Mouse (Mus musculus) thymus, postnatal 36 days (tissue): Measurements from ENCODE around the gene Olfr1287.

Source experiments
- DNase-seq, 2 experiments: peaks; one replicate each; pipeline ENCODE4 v3.0.0; 2022; ENCODE audit warnings: mixed read lengths in 2 of 2

The Olfr1287 gene

GRCm38 (mm10) chr2:111448842-111449241, at the start of gene Olfr1287:
Gene Olfr1287 (plus strand): TSS chr2:111449142.
- no peak for DNase-seq

- no peak for DNase-seq
Observed at GRCm38 (mm10) chr2:111422931-111423330, 26.0 kb upstream of the Olfr1287 start, which contains the start of gene Olfr1286. Gene Olfr1286 (minus strand): TSS chr2:111423115.

- no peak for DNase-seq
Observed at GRCm38 (mm10) chr2:111473801-111474200, 24.9 kb downstream of the Olfr1287 start, which contains the start of gene Olfr1288. Gene Olfr1288 (plus strand): TSS chr2:111474101.

GRCm38 (mm10) chr2:111480519-111480918, 31.6 kb downstream of the Olfr1287 start, which contains the start of gene Olfr1289:
Gene Olfr1289 (plus strand): TSS chr2:111480819.
- DNase-seq: no peak

GRCm38 (mm10) chr2:111493729-111494128, 44.8 kb downstream of the Olfr1287 start, which contains the start of gene Olfr1290:
Gene Olfr1290 (minus strand): TSS chr2:111493829.
- no peak for DNase-seq

GRCm38 (mm10) chr2:111496880-111497279, 47.9 kb downstream of the Olfr1287 start, which contains the start of gene Olfr1291-ps1:
Gene Olfr1291-ps1 (plus strand): TSS chr2:111497180.
- no peak for DNase-seq
